Mouse (Mus musculus) neural tube, embryonic 10.5 days (tissue): Measurements from ENCODE around the gene Scfd2.
A peak's percentile ranks its signal among the peaks of the same experiment; 100 is the strongest.

Source experiments
- DNase-seq: peaks from one replicate; pipeline ENCODE4 v3.0.0-alpha.2; 2017; ENCODE audit warnings: low spot score; ENCODE audit errors: extremely low spot score

Scfd2 gene

DNA sequence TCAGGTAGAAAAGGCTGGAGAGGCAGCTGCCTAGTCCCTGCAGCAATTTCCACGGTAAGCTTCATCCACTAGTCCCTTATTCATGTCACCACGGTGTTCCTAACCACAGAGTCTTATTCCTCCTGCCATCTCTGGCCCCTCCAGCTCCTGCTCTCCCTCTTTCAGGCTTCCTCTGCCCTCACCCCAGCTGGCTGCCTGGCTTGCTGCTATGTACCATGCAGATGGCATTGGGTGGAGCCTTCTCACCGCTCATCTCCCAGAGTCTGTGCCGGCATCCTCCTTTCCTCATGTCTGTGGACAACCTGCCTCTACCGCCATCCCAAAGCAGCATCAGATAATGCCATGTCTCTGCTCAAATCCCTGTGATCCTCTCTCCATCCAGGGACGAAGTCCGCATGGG lies 218.0 kb downstream of the Scfd2 start:
- DNase-seq = no peak

DNA sequence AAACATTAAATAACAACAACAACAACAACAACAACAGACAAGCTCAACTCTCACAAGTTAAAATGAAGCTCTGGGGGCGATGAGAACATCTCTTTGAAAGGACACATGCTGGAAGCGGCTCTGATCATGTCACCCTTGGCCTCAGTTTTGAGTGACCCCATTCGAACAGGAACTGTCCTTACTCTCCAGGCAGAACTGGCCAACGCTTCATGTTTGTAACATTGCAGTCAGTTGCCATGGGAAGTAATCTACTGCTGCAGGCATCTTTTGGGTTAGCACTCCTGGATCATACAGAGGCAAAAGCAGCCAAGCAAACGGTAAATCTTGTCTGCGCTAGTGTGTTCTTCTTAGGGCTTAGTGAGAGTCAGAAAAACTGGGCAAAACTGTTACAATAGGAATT lies 219.7 kb downstream of the Scfd2 start:
- DNase-seq = no peak

GRCm38 (mm10) chr5:74311200-74311825 lies 220.2 kb downstream of the Scfd2 start:
- peak; percentile 57 for DNase-seq

GRCm38 (mm10) chr5:74310101-74310500 lies 221.5 kb downstream of the Scfd2 start:
- DNase-seq = no peak

DNA sequence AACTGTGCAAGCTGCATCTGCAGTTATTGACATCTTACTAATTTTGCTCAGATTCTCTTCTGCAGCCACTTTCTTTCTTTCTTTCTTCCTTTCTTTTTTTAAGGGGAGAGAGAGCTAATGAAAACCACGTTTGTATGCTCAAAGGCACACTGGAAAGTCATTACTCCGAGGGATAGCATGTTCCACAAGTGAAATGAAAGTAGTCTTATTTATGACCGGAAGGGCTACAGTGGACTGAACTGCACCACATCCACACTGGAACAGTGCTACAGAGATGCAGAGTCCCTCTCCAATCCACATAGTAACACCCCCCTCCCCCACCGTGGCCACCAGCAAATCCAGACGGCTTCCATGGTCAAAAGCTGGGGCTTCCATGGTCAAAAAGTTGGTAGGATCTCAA lies 224.3 kb downstream of the Scfd2 start:
- DNase-seq = no peak

GRCm38 (mm10) chr5:74305533-74306189 lies 225.9 kb downstream of the Scfd2 start:
- no peak for DNase-seq

GRCm38 (mm10) chr5:74304767-74305166 lies 226.8 kb downstream of the Scfd2 start:
- no peak for DNase-seq

GRCm38 (mm10) chr5:74302331-74302730 lies 229.2 kb downstream of the Scfd2 start:
- no peak for DNase-seq

DNA sequence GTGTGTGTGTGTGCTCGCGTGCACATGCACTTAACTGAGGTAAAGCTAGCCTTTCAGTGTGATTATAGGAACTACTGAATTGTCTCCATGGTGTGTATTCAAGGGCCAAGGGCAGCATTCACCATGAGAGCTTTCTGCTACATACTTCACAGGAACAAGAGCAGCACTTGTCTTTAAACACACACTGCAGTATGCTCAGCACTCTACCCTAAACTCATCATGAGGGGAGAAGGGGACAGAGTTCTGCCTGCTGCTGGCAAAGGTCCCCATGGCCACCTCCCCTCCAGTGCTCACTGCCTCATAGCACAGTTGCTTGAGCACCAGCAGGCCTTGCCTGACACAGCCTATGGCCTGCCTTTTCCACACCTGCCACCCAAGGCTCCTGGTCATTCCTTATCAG lies 230.1 kb downstream of the Scfd2 start:
- DNase-seq = no peak

DNA sequence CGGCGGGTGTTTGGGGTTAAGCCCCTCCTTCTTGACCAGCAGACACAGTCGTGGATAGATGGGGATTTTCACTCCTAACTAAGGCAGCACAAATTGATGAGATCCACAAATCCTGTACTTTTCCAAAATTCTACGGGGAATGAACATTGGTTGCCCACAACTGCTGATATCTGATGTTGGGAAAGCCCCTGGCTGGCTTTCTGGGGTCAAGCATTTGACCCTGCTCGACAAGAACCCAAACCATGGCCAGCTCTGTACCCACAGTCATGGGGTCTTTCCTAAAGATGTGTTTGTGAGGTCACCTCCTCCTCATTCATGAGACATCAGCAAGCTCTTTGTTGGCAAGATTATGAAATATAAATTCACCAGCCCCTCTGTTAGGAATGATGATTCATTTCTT lies 230.6 kb downstream of the Scfd2 start:
- DNase-seq = no peak

- no peak for DNase-seq
These were observed 231.4 kb downstream of the Scfd2 start for GRCm38 (mm10) chr5:74300140-74300539.

DNA sequence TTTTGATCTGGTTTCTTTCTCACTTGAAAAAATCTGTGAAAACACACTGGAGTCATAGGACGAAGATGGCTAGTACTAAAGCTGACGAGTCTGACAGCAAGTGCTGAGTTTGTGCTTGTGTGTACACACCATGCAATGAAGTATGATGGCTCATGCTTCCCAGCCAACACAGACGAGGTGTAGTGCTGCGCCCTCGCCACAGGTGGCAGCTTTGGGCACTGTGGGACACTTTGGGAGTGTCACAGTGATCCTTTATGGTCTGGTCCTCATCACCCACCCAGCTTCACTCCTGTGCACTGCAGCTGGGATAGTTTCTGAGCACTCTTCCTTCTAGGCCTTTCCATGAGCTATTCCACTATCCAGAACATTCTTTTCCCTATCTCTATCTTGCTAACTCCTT lies 234.4 kb downstream of the Scfd2 start:
- no peak for DNase-seq

- DNase-seq = no peak
These were observed 235.5 kb downstream of the Scfd2 start for GRCm38 (mm10) chr5:74296096-74296495.

- DNase-seq = no peak
These were observed 238.0 kb downstream of the Scfd2 start for GRCm38 (mm10) chr5:74293513-74293912.

DNA sequence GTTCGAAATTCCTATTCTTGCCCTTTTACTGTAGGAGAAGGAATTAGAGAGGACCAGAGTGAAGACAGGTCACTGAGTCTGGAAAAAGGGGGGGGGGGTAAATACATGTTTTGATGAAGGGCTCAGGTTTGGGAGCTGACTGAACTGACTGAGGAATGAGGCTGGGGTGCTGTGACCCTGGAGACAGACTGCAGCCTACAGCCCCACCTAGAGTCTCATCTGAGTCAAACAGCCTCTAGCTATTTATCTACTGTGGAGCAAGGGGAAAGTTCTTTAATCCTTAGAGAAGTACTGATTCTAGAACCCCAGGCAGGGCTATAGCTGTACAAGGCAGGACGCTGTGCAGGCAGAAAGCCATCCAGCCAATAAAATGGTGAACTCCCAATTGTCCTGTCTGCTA lies 239.5 kb downstream of the Scfd2 start:
- no peak for DNase-seq

DNA sequence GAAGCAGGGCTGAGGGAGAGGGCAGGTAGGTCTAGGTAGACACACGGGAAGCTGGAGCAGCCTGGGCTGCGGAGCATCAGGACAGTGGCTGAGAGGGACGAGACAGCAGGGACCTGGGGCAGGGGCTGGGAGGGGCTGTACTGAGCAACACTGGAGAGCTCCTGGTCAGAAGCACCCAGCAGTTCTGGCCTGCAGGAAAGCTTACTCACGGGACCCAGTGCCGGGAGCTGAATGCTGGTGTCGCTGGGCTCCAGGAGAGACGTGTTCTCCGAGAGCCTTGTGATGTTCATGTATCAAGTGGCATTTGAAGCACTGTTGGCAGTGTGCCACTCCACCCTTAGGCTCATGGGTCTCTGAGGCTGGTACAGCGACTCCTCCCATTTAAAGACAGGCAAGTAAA lies 240.0 kb downstream of the Scfd2 start:
- DNase-seq = no peak

DNA sequence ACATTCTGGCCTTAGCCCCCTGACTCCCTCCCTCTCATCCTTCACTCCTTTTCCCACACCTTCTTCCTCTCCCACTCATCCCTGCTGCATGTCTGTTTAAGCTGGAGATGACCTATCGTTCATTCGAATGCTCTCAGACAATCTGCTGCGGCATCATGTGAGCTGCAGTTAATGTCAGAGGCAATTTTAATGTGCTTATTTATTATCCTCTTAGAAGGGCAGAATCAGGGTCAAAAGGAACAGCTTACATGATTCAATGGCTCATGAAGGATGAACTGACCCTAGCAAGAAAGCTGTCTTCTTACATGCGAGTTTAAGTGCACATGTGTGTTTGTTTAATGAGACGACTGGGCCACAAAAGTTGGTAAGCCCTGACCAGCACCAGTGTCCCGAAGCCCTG lies 241.6 kb downstream of the Scfd2 start:
- DNase-seq = no peak

DNA sequence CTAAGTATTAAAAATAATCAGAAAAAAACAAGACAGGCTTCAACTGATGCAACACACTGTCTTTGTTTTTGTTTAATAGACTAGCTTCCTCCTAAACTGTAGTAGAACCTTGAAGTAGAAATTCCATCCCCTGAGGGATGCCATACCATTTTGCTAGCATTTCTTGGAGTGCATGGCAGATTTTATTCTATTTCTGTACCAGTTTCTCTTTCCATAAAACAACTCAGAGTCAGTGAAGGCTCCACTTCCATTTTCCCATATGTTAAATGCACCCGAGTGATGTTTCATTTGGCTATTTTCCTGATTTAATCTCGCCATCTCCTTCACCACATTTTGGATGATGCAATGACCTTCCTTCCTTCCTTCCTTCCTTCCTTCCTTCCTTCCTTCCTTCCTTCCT lies 243.4 kb downstream of the Scfd2 start:
- no peak for DNase-seq

DNA sequence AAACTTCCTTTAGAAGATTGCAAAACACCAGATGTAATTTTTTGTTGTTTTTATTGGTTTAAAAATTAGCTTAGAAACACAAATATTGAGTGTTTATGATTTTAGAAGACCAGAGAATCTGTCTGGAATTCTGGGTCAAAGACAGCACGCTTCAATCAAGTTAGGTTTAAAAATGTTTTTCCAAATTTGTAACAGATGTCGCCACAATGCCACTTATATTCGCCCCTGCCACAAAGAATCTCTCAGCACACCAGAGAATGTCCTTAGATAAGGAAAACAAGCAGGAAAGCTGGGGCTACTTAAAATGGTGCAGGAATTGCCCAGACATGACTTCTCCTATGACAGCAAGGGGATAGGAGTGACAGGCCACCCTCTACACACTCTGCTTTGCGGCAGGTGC lies 245.3 kb downstream of the Scfd2 start:
- no peak for DNase-seq

- no peak for DNase-seq
These were observed 245.8 kb downstream of the Scfd2 start for GRCm38 (mm10) chr5:74285764-74286163.

DNA sequence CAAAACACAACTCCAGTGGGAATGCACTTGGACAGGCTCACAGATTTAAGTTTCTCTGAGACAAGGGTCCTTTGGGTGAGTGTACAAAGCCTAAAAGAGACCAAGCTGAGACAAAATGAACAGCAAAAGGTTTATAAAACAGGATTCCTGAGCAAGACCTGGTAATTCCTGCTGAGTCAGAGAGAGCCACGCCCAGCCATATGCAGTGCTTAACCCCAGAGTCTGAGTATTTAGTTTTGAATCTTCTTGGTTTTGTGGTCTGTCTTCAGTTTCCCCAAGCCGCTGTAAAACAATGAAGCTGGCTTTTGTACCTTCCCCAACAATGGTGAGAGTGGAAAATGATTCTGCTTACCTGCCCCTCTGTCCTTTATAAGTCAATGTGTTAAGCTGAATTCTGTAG lies 246.3 kb downstream of the Scfd2 start:
- no peak for DNase-seq

- DNase-seq = no peak
These were observed 248.0 kb downstream of the Scfd2 start for GRCm38 (mm10) chr5:74283545-74283944.

DNA sequence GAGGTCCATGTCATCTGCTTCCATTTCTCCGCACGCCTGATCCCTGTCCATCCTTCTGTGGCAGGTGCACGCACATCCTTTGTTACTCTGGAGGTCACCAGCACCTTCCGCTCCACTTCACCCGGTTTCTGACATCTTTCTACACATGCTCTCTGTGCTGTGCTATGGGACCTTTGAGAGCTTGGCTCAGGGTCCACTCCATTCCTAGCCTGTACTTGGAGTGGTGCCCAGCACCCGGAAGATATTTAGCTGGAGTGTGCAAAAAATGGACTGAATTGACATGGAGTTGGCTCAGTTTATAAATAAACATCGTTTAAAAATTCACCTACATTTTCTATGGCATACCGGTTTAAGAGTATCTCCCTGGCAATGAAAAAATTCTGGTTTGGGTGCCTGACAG lies 250.1 kb downstream of the Scfd2 start:
- no peak for DNase-seq
